Mouse (Mus musculus): ENCODE measurements around the gene Lrrc46. TPM values are rescaled to one million over a fixed set of nuclear protein-coding genes. Genes with fewer than 3 reads are reported as not detected.

Gene Lrrc46
- polyA plus RNA-seq (2014; fragmentation: Nextera tagmentation; extraction: Ambion mirVana) = 0.59 and 0.93 TPM in 2 replicates

DNA sequence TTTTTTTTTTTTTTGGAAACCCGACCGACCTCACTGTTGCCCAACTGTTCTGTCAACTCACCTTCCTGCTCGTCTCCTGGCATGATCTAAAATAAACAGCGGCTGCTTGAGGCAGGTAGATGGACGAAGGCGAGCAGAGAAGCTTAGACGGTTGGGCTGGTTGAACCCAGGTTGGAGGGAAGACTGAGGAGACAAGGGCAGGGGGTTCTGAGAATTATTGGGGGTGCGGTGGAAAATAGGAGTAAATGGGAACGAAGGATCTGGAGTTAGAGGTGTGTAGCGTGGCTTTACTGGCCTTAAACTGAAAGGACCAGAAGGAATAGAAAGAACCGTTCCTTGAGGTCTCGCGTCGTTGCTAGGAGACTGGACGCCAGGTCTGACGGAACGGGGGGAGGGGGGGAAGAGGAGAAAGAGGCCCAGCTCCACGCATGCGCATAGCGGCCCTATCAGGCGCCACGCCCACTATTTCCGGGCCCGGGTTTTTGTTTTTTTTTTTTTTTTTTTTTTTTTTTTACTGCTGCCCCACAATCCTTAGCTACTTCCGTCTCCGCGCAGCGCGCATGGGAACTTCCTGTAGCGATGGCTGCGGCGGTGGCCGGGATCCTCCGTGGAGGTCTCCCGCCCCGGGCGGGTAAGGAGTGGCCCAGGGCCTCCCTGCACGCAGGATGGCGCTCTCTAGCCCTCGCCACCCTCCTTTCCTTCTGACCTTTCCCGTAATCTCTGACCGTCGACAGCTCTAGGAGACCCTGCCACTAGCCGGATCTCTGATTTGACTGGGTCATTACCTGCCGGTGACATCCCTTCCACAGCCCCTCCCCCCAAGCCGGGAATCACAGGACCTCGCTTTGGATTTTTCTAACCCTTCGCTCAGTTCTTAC, at the start of gene Lrrc46, which contains the start of gene Mrpl10:
Lrrc46 (minus strand) TSS at position 386 of the 878 bp plus-strand sequence.
Mrpl10 (plus strand) TSS at position 539 of the 878 bp plus-strand sequence.
- Histone ChIP-seq H3K9ac (ENCODE audit: low read depth, low read length) (peak within 1 kb of the TSS; percentile 86), H3K4me2 (peak within 1 kb of the TSS; percentile 90), H3K4me3 (ENCODE audit: low read depth, low read length) (peak within 1 kb of the TSS; percentile 78), H3K4me1 (ENCODE audit: control insufficient read depth, insufficient read depth, low read length) (peaks cover 7% of the 10 kb centered on the region; the same call in 1 of the 2 replicates), H3K9me3 (replicated peaks; ENCODE audit: control insufficient read depth, low read length) (no peaks in the 10 kb centered on the region), H3K27me3 (ENCODE audit: control insufficient read depth, insufficient read depth, low read length) (no peaks in the 10 kb centered on the region), H3K36me3 (ENCODE audit: control insufficient read depth, insufficient read depth, low read length) (peaks cover 4% of the 10 kb centered on the region), H3K27ac (ENCODE audit: low read depth, low read length) (0 out of 2 replicates have a peak within 1 kb of the TSS, but pooled peaks have one; percentile 38)
- peak; percentile 79 for ATAC-seq (replicated peaks; ENCODE audit: insufficient number of reproducible peaks, low FRiP score, low TSS enrichment)
- under 1% methylated on average over 41 of the region's 48 CpGs for WGBS (ENCODE audit: insufficient replicate concordance)

DNA sequence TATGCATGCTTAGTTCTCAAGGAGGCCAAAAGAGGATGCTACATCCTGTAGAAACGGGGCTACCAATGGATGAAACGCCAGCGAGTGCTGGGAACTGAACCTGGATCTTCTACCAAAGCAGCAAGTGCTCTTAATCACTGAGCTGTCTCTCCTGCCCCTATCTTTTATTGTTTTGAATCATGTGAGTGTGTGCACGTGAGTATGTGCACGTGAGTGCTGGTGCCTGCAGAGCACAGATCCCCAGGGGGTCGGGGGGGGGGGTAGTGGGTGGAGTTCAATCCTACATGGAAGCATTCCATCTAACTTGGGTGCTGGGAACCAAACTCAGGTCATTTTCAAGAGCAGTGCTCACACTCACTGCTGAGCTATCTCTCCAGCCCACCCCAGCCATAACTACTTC, 45.2 kb upstream of the Lrrc46 start:
- Histone ChIP-seq H3K9me3 (replicated peaks; ENCODE audit: control insufficient read depth, low read length) (no peaks in the 10 kb centered on the region), H3K9ac (ENCODE audit: low read depth, low read length) (no peak overlapping the region), H3K4me1 (ENCODE audit: control insufficient read depth, insufficient read depth, low read length) (peaks cover 12% of the 10 kb centered on the region), H3K36me3 (ENCODE audit: control insufficient read depth, insufficient read depth, low read length) (no peaks in the 10 kb centered on the region), H3K4me3 (ENCODE audit: low read depth, low read length) (no peak overlapping the region), H3K27me3 (ENCODE audit: control insufficient read depth, insufficient read depth, low read length) (peaks cover 7% of the 10 kb centered on the region; the same call in 1 of the 2 replicates), H3K4me2 (no peak overlapping the region), H3K27ac (ENCODE audit: low read depth, low read length) (no peak overlapping the region)
- no peak for ATAC-seq (replicated peaks; ENCODE audit: insufficient number of reproducible peaks, low FRiP score, low TSS enrichment)
- 71% methylated on average over 6 of the region's 6 CpGs for WGBS (ENCODE audit: insufficient replicate concordance)

DNA sequence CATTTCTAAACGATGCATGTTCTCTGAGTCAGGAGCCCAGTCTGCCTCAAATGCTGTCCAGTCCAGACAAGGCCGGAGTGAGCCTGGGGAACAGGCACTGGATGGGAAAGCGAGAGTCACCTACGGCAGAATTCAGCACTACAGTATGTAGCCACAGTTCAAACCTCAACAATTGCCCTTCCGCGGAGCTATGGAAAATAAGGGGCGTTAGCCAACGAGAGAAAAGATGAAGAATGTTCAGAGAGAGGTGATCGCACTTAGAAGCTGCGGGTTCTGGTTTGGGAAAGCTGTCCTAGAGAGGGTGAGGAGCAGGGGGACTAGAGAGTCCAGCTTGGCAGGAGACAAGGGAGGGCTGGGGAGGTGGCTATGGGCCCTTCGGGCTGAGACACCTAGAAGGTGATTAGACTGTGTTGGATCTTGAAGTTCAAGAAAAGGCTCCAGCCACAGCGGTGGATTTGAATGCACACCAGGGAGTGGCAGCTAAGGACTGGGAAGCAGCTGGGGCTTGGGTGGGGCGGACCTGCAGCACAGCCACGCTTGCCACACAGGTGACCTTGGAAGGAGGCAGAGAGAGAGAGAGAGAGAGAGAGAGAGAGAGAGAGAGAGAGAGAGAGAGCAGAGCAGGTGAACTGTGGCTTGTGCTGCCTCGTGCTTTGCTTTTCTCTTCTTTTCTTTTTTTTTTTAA, 43.8 kb upstream of the Lrrc46 start:
- no peaks in the 10 kb centered on the region for H3K36me3 ChIP-seq (ENCODE audit: control insufficient read depth, insufficient read depth, low read length)
- no peak for ATAC-seq (replicated peaks; ENCODE audit: insufficient number of reproducible peaks, low FRiP score, low TSS enrichment)
- H3K9ac ChIP-seq (ENCODE audit: low read depth, low read length) = no peak overlapping the region
- WGBS (ENCODE audit: insufficient replicate concordance) = 83% methylated on average over 15 of the region's 15 CpGs
- H3K27ac ChIP-seq (ENCODE audit: low read depth, low read length) = no peak overlapping the region
- no peaks in the 10 kb centered on the region for H3K9me3 ChIP-seq (replicated peaks; ENCODE audit: control insufficient read depth, low read length)
- H3K4me1 ChIP-seq (ENCODE audit: control insufficient read depth, insufficient read depth, low read length) = peaks cover 12% of the 10 kb centered on the region
- peaks cover 7% of the 10 kb centered on the region; the same call in 1 of the 2 replicates for H3K27me3 ChIP-seq (ENCODE audit: control insufficient read depth, insufficient read depth, low read length)
- H3K4me2 ChIP-seq = no peak overlapping the region
- no peak overlapping the region for H3K4me3 ChIP-seq (ENCODE audit: low read depth, low read length)

DNA sequence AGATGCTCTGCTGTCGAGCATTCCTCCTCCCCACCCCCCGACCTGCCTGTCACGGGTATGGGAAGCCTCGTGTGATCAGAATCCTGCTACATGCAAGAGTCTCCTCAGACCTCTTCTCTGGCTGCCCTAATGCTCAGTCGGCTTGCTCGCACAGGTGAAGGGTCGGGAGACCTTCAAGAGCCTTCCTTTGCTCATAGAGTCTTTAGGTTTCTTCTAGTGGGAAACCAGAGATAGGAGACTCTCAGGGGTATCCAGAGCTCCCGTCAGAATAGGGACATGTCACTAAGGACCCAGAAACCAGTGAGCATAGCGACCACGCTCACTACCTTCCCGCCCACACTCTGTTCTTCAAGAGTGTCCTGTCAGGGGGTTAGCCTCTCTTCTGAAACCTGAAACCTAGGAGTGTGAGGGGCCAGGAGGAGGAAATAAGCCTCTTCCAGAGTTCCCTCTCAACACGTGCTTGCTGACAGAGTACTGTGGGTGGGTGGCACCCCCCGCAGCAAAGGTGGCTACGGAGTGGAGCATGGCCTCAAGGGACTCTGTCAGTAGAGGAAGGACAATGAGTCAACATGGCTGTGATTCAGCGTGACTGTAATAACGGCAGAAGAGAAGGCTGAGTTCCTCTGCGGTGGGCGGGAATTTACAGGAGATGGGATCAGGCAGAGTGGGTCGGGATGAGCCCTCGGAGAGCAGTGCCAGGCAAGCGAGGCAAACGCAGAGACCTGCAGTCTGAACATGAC, 42.4 kb upstream of the Lrrc46 start:
- WGBS (ENCODE audit: insufficient replicate concordance) = 17% methylated on average over 22 of the region's 22 CpGs
- no peaks in the 10 kb centered on the region for H3K36me3 ChIP-seq (ENCODE audit: control insufficient read depth, insufficient read depth, low read length)
- peaks cover 12% of the 10 kb centered on the region for H3K4me1 ChIP-seq (ENCODE audit: control insufficient read depth, insufficient read depth, low read length)
- H3K27ac ChIP-seq (ENCODE audit: low read depth, low read length) = no peak overlapping the region
- H3K9ac ChIP-seq (ENCODE audit: low read depth, low read length) = no peak overlapping the region
- H3K4me3 ChIP-seq (ENCODE audit: low read depth, low read length) = no peak overlapping the region
- no peaks in the 10 kb centered on the region for H3K9me3 ChIP-seq (replicated peaks; ENCODE audit: control insufficient read depth, low read length)
- H3K27me3 ChIP-seq (ENCODE audit: control insufficient read depth, insufficient read depth, low read length) = peaks cover 7% of the 10 kb centered on the region; the same call in 1 of the 2 replicates
- ATAC-seq (replicated peaks; ENCODE audit: insufficient number of reproducible peaks, low FRiP score, low TSS enrichment) = no peak
- H3K4me2 ChIP-seq = peak overlapping the region; percentile 44

DNA sequence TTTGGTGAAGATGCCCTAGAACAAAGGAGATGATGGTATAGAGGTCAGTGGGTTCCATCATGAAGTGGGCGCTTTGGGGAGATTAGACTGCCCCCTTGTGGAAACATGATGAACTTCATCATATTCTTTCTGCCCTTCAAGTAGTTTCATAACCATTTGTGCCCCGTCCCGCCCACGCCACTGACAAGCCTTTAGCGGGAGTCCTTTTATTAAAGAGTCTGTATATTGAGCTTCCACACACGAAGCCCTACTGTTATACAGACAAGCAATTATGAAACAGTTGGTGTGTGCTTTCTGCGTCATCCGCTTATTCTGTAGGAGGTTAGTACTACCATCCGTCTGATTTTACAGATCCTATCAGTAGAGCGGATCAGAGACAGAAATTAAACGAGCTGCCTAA, 41.8 kb upstream of the Lrrc46 start:
- Histone ChIP-seq H3K27me3 (ENCODE audit: control insufficient read depth, insufficient read depth, low read length) (peaks cover 7% of the 10 kb centered on the region; the same call in 1 of the 2 replicates), H3K4me3 (ENCODE audit: low read depth, low read length) (no peak overlapping the region), H3K9ac (ENCODE audit: low read depth, low read length) (no peak overlapping the region), H3K27ac (ENCODE audit: low read depth, low read length) (no peak overlapping the region), H3K36me3 (ENCODE audit: control insufficient read depth, insufficient read depth, low read length) (no peaks in the 10 kb centered on the region), H3K4me2 (0 out of 2 replicates have a peak overlapping the region, but pooled peaks have one; percentile 8), H3K9me3 (replicated peaks; ENCODE audit: control insufficient read depth, low read length) (no peaks in the 10 kb centered on the region), H3K4me1 (ENCODE audit: control insufficient read depth, insufficient read depth, low read length) (peaks cover 12% of the 10 kb centered on the region)
- WGBS (ENCODE audit: insufficient replicate concordance) = 39% methylated on average over 11 of the region's 11 CpGs
- ATAC-seq (replicated peaks; ENCODE audit: insufficient number of reproducible peaks, low FRiP score, low TSS enrichment) = no peak

DNA sequence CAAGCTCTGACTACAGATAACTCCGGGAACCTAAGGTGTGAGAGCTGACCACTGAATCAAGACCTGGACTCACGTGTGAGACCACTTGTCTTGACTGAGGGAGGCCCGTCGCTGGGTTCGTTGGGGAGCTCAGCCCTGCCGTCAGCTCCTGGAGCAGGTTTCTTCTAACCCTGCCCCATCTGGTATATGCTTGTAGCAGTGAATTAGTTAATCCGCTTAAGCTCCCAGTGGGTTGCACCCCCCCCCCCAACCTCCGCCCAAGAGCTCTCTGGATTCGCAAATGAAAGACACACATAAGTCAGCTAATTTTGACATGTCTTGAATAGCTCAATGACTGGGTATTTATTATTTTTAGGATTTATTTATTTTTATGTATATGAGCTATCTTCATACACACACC, 39.1 kb upstream of the Lrrc46 start:
- Histone ChIP-seq H3K36me3 (ENCODE audit: control insufficient read depth, insufficient read depth, low read length) (no peaks in the 10 kb centered on the region), H3K4me1 (ENCODE audit: control insufficient read depth, insufficient read depth, low read length) (peaks cover 12% of the 10 kb centered on the region), H3K4me3 (ENCODE audit: low read depth, low read length) (no peak overlapping the region), H3K9ac (ENCODE audit: low read depth, low read length) (no peak overlapping the region), H3K9me3 (replicated peaks; ENCODE audit: control insufficient read depth, low read length) (no peaks in the 10 kb centered on the region), H3K27me3 (ENCODE audit: control insufficient read depth, insufficient read depth, low read length) (peaks cover 7% of the 10 kb centered on the region; the same call in 1 of the 2 replicates), H3K27ac (ENCODE audit: low read depth, low read length) (no peak overlapping the region), H3K4me2 (no peak overlapping the region)
- 20% methylated on average over 9 of the region's 9 CpGs for WGBS (ENCODE audit: insufficient replicate concordance)
- no peak for ATAC-seq (replicated peaks; ENCODE audit: insufficient number of reproducible peaks, low FRiP score, low TSS enrichment)

DNA sequence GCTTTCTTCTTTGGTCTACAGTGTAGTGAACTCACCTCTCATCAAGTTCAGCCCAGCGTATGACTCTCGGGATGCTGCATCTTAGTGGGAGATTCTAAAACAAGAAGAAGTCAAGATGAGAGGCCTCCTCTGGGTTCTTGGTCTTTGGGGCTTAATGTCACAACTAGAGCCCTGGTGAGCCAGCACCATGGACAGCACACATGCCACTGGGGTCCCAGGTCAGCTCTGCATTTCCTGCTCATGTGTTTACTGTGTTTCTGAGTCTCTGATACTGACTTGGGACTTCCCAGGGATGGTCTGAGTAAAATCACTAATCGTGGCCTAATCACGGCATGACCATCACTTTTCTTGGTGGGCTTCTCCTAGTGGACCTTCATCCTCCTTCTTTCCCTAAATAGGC, 37.5 kb upstream of the Lrrc46 start:
- no peaks in the 10 kb centered on the region for H3K36me3 ChIP-seq (ENCODE audit: control insufficient read depth, insufficient read depth, low read length)
- ATAC-seq (replicated peaks; ENCODE audit: insufficient number of reproducible peaks, low FRiP score, low TSS enrichment) = no peak
- WGBS (ENCODE audit: insufficient replicate concordance) = 31% methylated on average over 4 of the region's 4 CpGs

DNA sequence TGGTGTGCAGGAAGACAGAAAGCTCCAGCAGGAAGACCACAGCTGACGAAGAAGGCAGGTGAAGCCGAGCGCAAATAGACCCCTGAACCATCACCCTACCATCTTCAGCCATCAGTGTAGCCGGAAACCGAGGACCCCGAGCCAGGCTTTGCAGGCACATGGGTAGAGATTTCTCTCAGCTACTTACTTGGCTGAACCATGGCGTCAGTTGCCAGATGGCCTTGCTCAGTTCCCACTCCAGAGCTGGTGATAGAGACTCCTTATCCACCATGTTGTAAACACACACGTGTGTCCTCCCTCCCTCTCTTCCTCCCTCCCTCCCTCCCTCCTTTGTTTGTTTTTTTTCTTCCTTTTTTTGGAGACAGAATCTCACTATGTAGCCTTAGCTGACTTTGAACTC, 33.0 kb upstream of the Lrrc46 start:
- no peak for ATAC-seq (replicated peaks; ENCODE audit: insufficient number of reproducible peaks, low FRiP score, low TSS enrichment)
- Histone ChIP-seq H3K36me3 (ENCODE audit: control insufficient read depth, insufficient read depth, low read length) (no peaks in the 10 kb centered on the region), H3K27ac (ENCODE audit: low read depth, low read length) (no peak overlapping the region), H3K4me2 (no peak overlapping the region), H3K27me3 (ENCODE audit: control insufficient read depth, insufficient read depth, low read length) (no peaks in the 10 kb centered on the region), H3K4me1 (ENCODE audit: control insufficient read depth, insufficient read depth, low read length) (peaks cover 4% of the 10 kb centered on the region; the same call in 1 of the 2 replicates), H3K4me3 (ENCODE audit: low read depth, low read length) (no peak overlapping the region), H3K9ac (ENCODE audit: low read depth, low read length) (no peak overlapping the region), H3K9me3 (replicated peaks; ENCODE audit: control insufficient read depth, low read length) (no peaks in the 10 kb centered on the region)
- 59% methylated on average over 8 of the region's 8 CpGs for WGBS (ENCODE audit: insufficient replicate concordance)

More for the DNA sequence above, 37.5 kb upstream of the Lrrc46 start:
- H3K4me1 ChIP-seq (ENCODE audit: control insufficient read depth, insufficient read depth, low read length) = peaks cover 7% of the 10 kb centered on the region
- H3K4me2 ChIP-seq = no peak overlapping the region
- H3K9ac ChIP-seq (ENCODE audit: low read depth, low read length) = no peak overlapping the region
- no peak overlapping the region for H3K27ac ChIP-seq (ENCODE audit: low read depth, low read length)
- peaks cover 4% of the 10 kb centered on the region; the same call in 1 of the 2 replicates for H3K27me3 ChIP-seq (ENCODE audit: control insufficient read depth, insufficient read depth, low read length)
- no peak overlapping the region for H3K4me3 ChIP-seq (ENCODE audit: low read depth, low read length)
- no peaks in the 10 kb centered on the region for H3K9me3 ChIP-seq (replicated peaks; ENCODE audit: control insufficient read depth, low read length)

Data from heart, embryonic 11.5 days (tissue).